Mouse (Mus musculus): ENCODE results near the gene Pawr. TPM values are rescaled to one million over a fixed set of nuclear protein-coding genes. Genes with fewer than 3 reads are reported as not detected.
"Not testable (repeated sequence)": the region's sequence is repeated elsewhere in the genome, so short reads cannot be mapped to it uniquely, and the experiment has no call there.

Gene Pawr
- polyA plus RNA-seq, 1 experiment from 2014 or later: 12.8 TPM

GRCm38 (mm10) chr10:108338055-108338961, 6.4 kb downstream of the Pawr start:
- H3K4me3 ChIP-seq (ENCODE audit: low read depth, low read length): no peak overlapping the region
- no peaks in the 10 kb centered on the region for H3K27me3 ChIP-seq (replicated peaks; ENCODE audit: control insufficient read depth, insufficient read depth, low read length)
- no peak overlapping the region for H3K27ac ChIP-seq (ENCODE audit: low read depth, low read length)
- DNase-seq (ENCODE audit: low spot score) (no peak), ATAC-seq (replicated peaks; ENCODE audit: low FRiP score) (no peak)
- no peak overlapping the region for H3K9ac ChIP-seq (ENCODE audit: low read depth, low read length)
- 0 out of 2 replicates have a peak, but pooled peaks cover 2% of the 10 kb centered on the region for H3K36me3 ChIP-seq (ENCODE audit: control insufficient read depth, insufficient read depth, low read length)
- no peaks in the 10 kb centered on the region for H3K9me3 ChIP-seq (ENCODE audit: control insufficient read depth, low read length)
- 93% methylated on average over 22 of the region's 22 CpGs for WGBS
- H3K4me1 ChIP-seq (replicated peaks; ENCODE audit: control insufficient read depth, insufficient read depth, low read length): no peaks in the 10 kb centered on the region; the same call in 1 of the 2 replicates
- H3K4me2 ChIP-seq: no peak overlapping the region

- no peaks in the 10 kb centered on the region; the same call in 1 of the 2 replicates for H3K4me1 ChIP-seq (replicated peaks; ENCODE audit: control insufficient read depth, insufficient read depth, low read length)
- H3K27ac ChIP-seq (ENCODE audit: low read depth, low read length): no peak overlapping the region
- 0 out of 2 replicates have a peak, but pooled peaks cover 2% of the 10 kb centered on the region for H3K36me3 ChIP-seq (ENCODE audit: control insufficient read depth, insufficient read depth, low read length)
- no peak for DNase-seq (ENCODE audit: low spot score)
- H3K9ac ChIP-seq (ENCODE audit: low read depth, low read length): no peak overlapping the region
- H3K9me3 ChIP-seq (ENCODE audit: control insufficient read depth, low read length): no peaks in the 10 kb centered on the region
- WGBS: 85% methylated on average over 5 of the region's 5 CpGs
- ATAC-seq (replicated peaks; ENCODE audit: low FRiP score): no peak
- no peak overlapping the region for H3K4me3 ChIP-seq (ENCODE audit: low read depth, low read length)
- no peak overlapping the region for H3K4me2 ChIP-seq
- no peaks in the 10 kb centered on the region for H3K27me3 ChIP-seq (replicated peaks; ENCODE audit: control insufficient read depth, insufficient read depth, low read length)
Observed at GRCm38 (mm10) chr10:108339118-108339517, 7.2 kb downstream of the Pawr start.

- Histone ChIP-seq H3K27ac (ENCODE audit: low read depth, low read length) (no peak overlapping the region), H3K36me3 (ENCODE audit: control insufficient read depth, insufficient read depth, low read length) (0 out of 2 replicates have a peak, but pooled peaks cover 2% of the 10 kb centered on the region), H3K9ac (ENCODE audit: low read depth, low read length) (no peak overlapping the region), H3K4me1 (replicated peaks; ENCODE audit: control insufficient read depth, insufficient read depth, low read length) (no peaks in the 10 kb centered on the region), H3K4me2 (no peak overlapping the region), H3K27me3 (replicated peaks; ENCODE audit: control insufficient read depth, insufficient read depth, low read length) (no peaks in the 10 kb centered on the region), H3K4me3 (ENCODE audit: low read depth, low read length) (no peak overlapping the region), H3K9me3 (ENCODE audit: control insufficient read depth, low read length) (no peaks in the 10 kb centered on the region)
- WGBS: 85% methylated on average over 4 of the region's 4 CpGs
- no peak for DNase-seq (ENCODE audit: low spot score)
- no peak for ATAC-seq (replicated peaks; ENCODE audit: low FRiP score)
Observed at GRCm38 (mm10) chr10:108339872-108340271, 8.0 kb downstream of the Pawr start.

- H3K27me3 ChIP-seq (replicated peaks; ENCODE audit: control insufficient read depth, insufficient read depth, low read length): no peaks in the 10 kb centered on the region
- no peak overlapping the region for H3K9ac ChIP-seq (ENCODE audit: low read depth, low read length)
- no peak overlapping the region for H3K27ac ChIP-seq (ENCODE audit: low read depth, low read length)
- H3K4me1 ChIP-seq (replicated peaks; ENCODE audit: control insufficient read depth, insufficient read depth, low read length): no peaks in the 10 kb centered on the region
- H3K9me3 ChIP-seq (ENCODE audit: control insufficient read depth, low read length): no peaks in the 10 kb centered on the region
- peaks cover 2% of the 10 kb centered on the region; the same call in 1 of the 2 replicates for H3K36me3 ChIP-seq (ENCODE audit: control insufficient read depth, insufficient read depth, low read length)
- no peak for DNase-seq (ENCODE audit: low spot score)
- H3K4me2 ChIP-seq: no peak overlapping the region
- no peak overlapping the region for H3K4me3 ChIP-seq (ENCODE audit: low read depth, low read length)
- no peak for ATAC-seq (replicated peaks; ENCODE audit: low FRiP score)
Observed at GRCm38 (mm10) chr10:108343734-108344133, 11.8 kb downstream of the Pawr start.

- no peak overlapping the region for H3K4me2 ChIP-seq
- H3K36me3 ChIP-seq (ENCODE audit: control insufficient read depth, insufficient read depth, low read length): peaks cover 2% of the 10 kb centered on the region; the same call in 1 of the 2 replicates
- H3K9me3 ChIP-seq (ENCODE audit: control insufficient read depth, low read length): no peaks in the 10 kb centered on the region
- H3K4me3 ChIP-seq (ENCODE audit: low read depth, low read length): no peak overlapping the region
- H3K4me1 ChIP-seq (replicated peaks; ENCODE audit: control insufficient read depth, insufficient read depth, low read length): no peaks in the 10 kb centered on the region
- no peak overlapping the region for H3K27ac ChIP-seq (ENCODE audit: low read depth, low read length)
- ATAC-seq (replicated peaks; ENCODE audit: low FRiP score) (no peak), DNase-seq (ENCODE audit: low spot score) (no peak)
- 91% methylated on average over 9 of the region's 9 CpGs for WGBS
- H3K27me3 ChIP-seq (replicated peaks; ENCODE audit: control insufficient read depth, insufficient read depth, low read length): no peaks in the 10 kb centered on the region
- no peak overlapping the region for H3K9ac ChIP-seq (ENCODE audit: low read depth, low read length)
Observed at GRCm38 (mm10) chr10:108345123-108345522, 13.2 kb downstream of the Pawr start.

- H3K4me1 ChIP-seq (replicated peaks; ENCODE audit: control insufficient read depth, insufficient read depth, low read length); H3K9ac ChIP-seq (ENCODE audit: low read depth, low read length); H3K9me3 ChIP-seq (ENCODE audit: control insufficient read depth, low read length); H3K27ac ChIP-seq (ENCODE audit: low read depth, low read length); H3K4me3 ChIP-seq (ENCODE audit: low read depth, low read length); H3K4me2 ChIP-seq; DNase-seq (ENCODE audit: low spot score); ATAC-seq (replicated peaks; ENCODE audit: low FRiP score); H3K36me3 ChIP-seq (ENCODE audit: control insufficient read depth, insufficient read depth, low read length); H3K27me3 ChIP-seq (replicated peaks; ENCODE audit: control insufficient read depth, insufficient read depth, low read length): not testable (repeated sequence)
- WGBS: 88% methylated on average over 4 of the region's 4 CpGs
Observed at GRCm38 (mm10) chr10:108346301-108346700, 14.4 kb downstream of the Pawr start.

GRCm38 (mm10) chr10:108350125-108351070, 18.5 kb downstream of the Pawr start:
- H3K4me3 ChIP-seq (ENCODE audit: low read depth, low read length): no peak overlapping the region
- no peak overlapping the region for H3K4me2 ChIP-seq
- H3K27ac ChIP-seq (ENCODE audit: low read depth, low read length): no peak overlapping the region
- H3K4me1 ChIP-seq (replicated peaks; ENCODE audit: control insufficient read depth, insufficient read depth, low read length): no peaks in the 10 kb centered on the region
- 75% methylated on average over 9 of the region's 9 CpGs for WGBS
- ATAC-seq (replicated peaks; ENCODE audit: low FRiP score) (no peak), DNase-seq (ENCODE audit: low spot score) (no peak)
- H3K36me3 ChIP-seq (ENCODE audit: control insufficient read depth, insufficient read depth, low read length): peaks cover 2% of the 10 kb centered on the region; the same call in 1 of the 2 replicates
- no peaks in the 10 kb centered on the region for H3K9me3 ChIP-seq (ENCODE audit: control insufficient read depth, low read length)
- no peak overlapping the region for H3K9ac ChIP-seq (ENCODE audit: low read depth, low read length)
- H3K27me3 ChIP-seq (replicated peaks; ENCODE audit: control insufficient read depth, insufficient read depth, low read length): no peaks in the 10 kb centered on the region

GRCm38 (mm10) chr10:108352944-108353343, 21.0 kb downstream of the Pawr start:
- Histone ChIP-seq H3K9ac (ENCODE audit: low read depth, low read length) (no peak overlapping the region), H3K4me2 (no peak overlapping the region), H3K27ac (ENCODE audit: low read depth, low read length) (no peak overlapping the region), H3K27me3 (replicated peaks; ENCODE audit: control insufficient read depth, insufficient read depth, low read length) (no peaks in the 10 kb centered on the region), H3K4me1 (replicated peaks; ENCODE audit: control insufficient read depth, insufficient read depth, low read length) (no peaks in the 10 kb centered on the region), H3K4me3 (ENCODE audit: low read depth, low read length) (no peak overlapping the region), H3K36me3 (ENCODE audit: control insufficient read depth, insufficient read depth, low read length) (peaks cover 4% of the 10 kb centered on the region; the same call in 1 of the 2 replicates), H3K9me3 (ENCODE audit: control insufficient read depth, low read length) (no peaks in the 10 kb centered on the region)
- 84% methylated on average over 10 of the region's 10 CpGs for WGBS
- DNase-seq (ENCODE audit: low spot score) (no peak), ATAC-seq (replicated peaks; ENCODE audit: low FRiP score) (no peak)

Measured in liver, embryonic 11.5 days (tissue).